Mouse (Mus musculus) heart, postnatal 10 days (tissue): ENCODE results near the gene Hira. TPM values are rescaled to one million over a fixed set of nuclear protein-coding genes. Genes with fewer than 3 reads are reported as not detected.
"Not testable (repeated sequence)": the region's sequence is repeated elsewhere in the genome, so short reads cannot be mapped to it uniquely, and the experiment has no call there.

Experiments
- DNase-seq, 2 experiments: peaks; one replicate each; pipeline ENCODE4 v3.0.0; 2021
- intact Hi-C: fragments of 180-260 bp; cut with DNase I; formaldehyde crosslinking; loops from one replicate; pipeline ENCODE4 v1.15.1; 2025
- total RNA-seq, 2 experiments: library from RNA; stranded (reverse); gene quantifications; 2 replicates each; pipeline ENCODE4 v1.2.3; 2021

The Hira gene
- total RNA-seq, 2 experiments from 2014 or later: 34.3 to 35.7 TPM

DNA sequence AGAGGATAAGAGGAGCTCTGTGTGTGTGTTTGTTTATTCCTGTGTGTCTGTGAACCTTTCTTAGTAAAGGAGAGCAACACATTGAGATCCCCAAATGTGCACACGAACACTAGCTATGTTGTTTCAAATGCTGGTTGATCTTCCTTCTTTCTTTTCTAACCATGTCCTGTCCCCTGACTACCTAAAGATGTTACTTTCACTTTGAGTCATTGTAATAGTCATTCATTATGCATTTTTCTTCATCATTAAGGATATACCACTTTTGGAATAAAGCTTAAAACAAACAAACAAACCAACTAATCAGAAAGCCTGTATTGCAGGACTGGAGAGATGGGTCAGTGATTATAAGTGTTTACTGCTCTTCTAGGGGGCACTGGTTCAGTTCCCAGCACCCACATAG, 28.8 kb downstream of the Hira start:
- no peak for DNase-seq
- intact Hi-C loops: no loop called here

DNA sequence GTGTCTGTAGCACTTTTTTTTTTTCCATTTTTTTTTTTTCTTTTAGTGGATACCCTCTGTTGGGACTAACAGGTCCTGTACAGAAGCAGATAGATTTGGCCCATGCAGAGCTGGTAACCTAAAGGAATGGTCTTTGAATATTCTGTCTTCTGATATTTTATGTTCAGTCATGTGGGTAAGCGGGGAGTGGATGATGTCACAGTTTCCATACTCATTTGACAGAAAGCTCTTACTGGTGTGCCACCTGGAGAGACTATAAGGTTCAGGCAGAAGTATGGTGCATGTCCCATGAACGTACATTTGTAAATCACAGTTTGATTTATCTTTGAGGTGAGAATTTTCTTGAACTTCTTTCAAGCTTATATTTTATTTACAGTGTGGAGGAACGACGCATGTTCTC, 39.2 kb downstream of the Hira start:
- no peak for DNase-seq
- intact Hi-C loops: no loop called here

DNA sequence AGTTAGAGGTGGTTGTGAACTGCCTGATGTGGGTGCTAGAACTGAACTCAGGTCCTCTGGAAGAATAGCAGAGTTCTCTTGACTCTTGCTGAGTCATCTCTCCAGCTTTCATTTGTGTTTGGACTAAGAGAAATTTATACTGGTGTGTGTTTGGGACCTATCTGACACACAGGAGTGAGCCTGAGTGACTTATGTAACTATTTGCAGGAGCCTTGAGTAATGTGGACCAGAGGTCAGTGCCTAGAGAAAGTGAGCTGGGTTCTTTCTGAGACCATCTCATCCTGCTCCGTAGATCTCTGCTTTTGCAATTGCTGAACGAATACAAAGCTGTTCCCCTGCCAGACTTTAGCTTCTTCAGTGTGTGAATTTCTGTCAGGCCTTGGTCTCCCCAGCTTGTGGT, 44.9 kb downstream of the Hira start:
- DNase-seq: no peak
- intact Hi-C loops: no loop called here

DNA sequence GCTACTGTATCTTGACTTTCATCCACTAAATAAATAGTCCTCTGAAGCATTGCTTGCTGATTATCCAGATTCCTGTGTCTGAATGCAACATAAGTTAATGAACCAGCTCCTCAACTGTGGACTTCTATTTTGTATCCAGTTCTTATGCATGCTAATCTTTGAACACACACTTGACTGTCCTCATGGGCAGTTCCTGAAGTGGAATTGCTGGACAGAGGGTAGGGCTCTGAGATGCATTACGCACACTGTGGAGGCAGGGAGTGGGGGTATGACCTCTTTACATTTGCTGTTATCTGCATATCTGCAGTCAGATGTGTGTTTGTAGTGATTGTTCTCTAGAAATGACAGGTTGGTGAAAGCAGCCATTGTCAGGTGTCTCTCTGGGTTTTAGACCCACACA, 51.1 kb downstream of the Hira start:
- DNase-seq: no peak
- intact Hi-C loops: no loop called here

DNA sequence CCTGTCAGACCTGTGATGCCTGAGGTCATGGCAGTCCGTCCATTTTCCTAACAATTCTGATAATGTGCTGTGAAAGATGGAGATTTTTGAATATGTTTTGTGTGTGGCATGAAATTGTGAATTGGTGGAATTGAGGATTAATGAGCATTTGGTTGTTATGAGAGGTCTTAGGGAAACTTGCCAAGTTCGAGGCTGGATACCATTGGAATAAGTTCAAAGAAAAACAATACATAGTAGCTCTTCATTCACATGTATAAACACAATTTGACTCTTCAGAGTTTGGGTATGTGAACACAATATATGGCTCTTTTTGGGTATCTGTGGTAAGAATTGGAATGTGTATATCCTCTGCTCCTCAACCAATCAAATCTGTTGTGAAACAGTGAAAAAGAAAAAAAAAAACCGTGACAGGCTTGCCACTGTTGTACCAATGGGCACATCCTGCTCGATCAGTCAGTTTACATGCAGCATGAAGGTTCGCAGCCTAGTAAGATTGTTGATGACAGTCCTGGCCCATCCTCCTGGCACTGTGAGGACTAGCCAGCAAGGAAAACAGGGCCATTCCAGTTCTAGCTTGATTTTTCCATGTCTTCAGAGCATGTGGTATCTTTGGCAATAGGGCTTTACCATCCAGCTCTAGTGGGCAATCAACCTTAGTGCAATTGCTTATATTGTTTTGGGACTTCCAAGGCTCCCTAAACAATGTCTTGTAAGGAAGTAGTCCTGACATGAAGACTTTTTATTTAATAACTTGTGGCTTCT, 61.7 kb downstream of the Hira start:
- no peak for DNase-seq
- intact Hi-C loops: no loop called here

DNA sequence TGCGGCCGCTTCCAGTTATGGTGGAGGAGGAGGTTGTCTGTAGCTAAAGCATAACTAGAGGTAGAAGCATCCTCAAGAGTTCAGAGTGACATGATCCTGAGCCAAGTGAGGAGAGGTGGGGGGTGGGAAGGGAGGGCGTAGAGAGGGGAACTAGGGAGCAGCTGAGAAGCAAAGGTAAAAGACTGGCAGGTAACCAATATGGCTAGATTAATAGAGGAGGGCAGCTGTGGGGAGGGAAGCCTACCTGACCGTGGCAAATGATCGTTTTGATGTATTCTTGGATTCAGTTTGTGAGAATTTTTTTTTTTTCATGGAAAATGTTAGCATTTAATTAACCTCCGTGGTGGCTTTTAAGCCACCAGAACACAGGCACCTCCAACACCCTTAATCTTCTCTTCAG, 67.1 kb downstream of the Hira start:
- intact Hi-C loops: no loop called here

DNA sequence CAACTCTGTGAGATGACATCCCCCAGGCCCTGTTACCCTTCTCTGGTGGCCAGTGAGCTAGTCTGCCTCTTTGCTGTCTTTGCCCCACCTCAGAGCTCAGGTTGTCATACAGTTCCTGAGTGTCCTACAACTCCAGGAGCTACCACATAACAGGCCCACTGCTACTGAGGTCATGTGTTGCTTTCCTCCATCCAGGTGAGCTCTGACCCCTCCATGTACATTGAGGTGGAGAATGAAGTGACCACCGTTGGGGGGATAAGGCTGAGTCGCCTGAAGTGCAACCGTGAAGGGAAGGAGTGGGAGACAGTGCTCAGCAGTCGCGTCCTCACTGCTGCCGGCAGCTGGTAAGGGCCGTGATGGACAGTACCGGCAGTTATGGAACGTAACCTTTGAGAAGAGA, 72.1 kb downstream of the Hira start:
- no peak for DNase-seq
- intact Hi-C loops: no loop called here

More for the DNA sequence above, 67.1 kb downstream of the Hira start:
- DNase-seq: no peak

DNA sequence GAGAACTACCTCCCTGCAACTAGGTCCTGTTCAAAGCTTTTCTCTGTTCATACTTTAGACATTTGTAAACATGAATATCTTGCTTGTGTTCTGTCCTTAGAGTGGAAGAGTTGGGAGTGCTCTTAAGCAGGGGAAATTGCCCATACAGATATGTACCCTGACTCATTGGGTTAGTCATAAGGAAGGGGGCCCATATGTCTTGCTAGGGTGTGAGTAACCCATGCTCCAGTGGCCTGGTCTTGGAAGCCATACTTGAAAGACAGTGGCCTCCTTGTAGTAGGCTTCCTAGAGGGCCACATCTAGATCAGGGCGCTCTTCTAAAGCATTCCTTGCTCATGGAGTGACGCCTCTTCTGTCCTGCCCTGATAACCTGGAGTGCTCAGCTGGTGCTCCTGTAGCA, 73.5 kb downstream of the Hira start:
- DNase-seq: no peak
- intact Hi-C loops: no loop called here

DNA sequence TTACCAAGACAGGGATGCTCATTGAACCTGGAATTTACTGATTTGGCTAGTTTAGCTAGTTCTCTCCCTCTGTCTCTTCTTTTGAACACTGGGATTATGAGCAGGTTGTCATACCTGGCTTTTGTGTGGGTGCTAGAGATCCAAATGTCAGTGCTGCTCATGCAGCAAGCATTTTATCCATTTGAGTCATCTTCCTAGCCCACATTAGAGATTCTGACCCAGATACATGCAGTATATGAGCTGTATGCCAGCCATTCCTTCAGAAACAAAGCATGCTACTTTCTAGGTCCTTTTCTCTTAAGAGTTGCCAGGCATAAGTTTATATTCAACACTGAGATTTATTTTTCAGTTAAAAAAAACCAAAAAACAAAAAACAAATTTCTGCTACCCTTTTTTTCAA, 76.0 kb downstream of the Hira start:
- no peak for DNase-seq
- intact Hi-C loops: no loop called here

DNA sequence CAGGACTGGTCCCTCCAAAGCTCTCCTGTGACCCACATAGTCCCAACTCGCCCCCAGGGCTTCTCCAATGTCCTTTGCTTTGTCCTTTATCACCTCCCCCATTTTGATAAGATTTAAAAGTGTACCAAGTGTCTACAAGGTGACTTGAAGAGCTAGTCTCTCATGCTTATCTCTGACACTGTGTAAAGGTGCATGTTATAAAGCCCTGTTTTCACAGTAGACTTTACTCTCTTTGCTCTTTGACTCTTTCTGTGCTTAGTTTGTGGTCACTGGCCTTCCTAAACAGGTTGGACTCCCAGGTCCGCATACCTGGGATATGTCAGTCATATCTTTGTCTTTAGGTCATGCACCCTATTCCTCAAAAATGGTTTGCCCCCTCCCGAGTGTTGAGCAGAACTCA, 78.2 kb downstream of the Hira start:
- DNase-seq: no peak
- intact Hi-C loops: no loop called here

DNA sequence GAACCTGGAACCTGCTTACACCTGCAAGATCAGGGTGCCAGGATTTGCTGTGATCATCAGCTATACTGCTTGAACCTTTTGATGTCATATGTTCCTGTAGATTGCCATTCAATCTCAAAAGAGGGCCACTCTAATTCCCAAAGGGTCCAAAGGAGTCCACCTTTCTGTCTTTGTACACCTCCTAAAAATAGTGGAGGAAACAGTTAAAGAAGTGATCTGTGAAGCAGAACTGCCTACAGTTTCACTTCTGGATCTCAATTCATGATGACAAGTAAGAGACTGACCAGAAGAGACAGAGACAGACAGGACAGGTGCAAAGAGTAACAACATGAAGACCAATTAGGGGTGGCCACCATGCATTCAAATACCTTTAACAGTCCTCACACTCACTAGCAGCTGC, 86.6 kb downstream of the Hira start:
- no peak for DNase-seq
- intact Hi-C loops: no loop called here

DNA sequence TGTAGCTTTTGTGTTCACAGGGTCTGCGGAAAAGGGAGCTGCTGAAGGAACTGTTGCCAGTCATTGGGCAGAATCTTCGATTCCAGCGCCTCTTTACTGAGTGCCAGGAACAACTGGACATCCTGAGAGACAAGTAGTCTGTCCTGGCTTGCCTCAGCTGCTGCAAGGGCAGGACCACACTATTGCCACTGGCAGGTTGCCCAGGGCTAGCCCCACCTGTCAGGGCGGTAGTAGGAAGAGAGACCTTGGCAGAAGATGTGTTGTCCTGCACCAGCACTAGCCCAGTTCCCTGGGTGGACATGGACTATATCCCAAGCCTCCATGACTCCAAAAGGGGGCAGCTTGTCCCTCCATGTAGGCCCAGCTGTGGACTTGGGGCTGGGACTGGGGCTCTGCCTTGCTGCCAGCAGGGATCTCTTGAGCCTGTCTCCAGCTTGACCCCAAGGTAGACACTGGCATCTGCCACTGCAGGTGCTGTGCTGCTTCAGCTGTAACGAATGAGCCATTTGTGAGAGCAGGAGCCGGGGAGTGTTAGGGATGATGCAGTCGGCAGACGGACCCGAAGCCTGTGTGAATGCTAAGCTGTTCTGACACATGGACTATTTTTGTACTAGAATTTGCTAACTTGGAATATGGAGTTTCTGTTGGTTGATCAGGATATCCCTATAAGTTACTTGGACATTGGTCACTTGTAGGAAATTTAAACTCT, 92.7 kb downstream of the Hira start:
- DNase-seq: no peak
- intact Hi-C loops: no loop called here

DNA sequence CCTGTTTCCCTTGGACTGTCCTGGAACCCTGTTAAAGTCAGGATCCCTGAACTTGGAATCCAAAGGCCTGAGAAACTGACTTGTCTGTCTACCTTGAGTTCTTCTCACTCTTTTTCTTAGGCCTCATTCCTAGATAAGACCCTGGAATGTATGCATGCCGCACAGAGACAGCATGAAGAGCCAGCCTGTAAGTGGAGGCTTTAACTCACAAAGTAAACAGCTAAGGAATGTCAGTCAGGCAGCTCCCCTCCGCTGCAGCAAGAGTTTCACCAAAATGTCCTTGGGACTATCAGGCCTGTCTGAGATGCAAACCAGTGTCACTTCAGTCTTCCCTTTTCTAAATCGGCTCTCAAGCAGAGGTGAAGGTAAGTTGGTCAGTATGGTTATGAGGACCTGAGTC, 94.0 kb downstream of the Hira start:
- no peak for DNase-seq
- intact Hi-C loops: no loop called here

DNA sequence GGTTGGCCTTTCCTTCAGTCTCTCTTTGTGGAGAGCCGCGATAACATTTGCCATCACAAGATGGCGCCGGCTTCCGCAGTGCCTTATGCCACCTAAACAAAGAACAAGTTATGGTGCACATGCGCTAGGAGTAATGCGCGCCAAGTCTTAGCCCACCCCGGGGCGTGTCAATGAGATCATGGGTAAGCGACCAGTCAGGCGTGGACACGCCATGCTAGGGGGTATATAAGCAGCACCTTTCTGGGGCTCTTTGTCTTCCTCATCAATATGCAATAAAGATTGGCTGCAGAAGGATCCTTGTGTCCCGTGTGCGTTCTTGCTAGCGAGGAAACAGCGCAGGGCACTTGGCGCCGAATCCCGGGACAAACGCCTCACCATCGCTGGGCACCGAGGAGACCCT, 98.8 kb downstream of the Hira start:
- intact Hi-C loops, DNase-seq: not testable (repeated sequence)

DNA sequence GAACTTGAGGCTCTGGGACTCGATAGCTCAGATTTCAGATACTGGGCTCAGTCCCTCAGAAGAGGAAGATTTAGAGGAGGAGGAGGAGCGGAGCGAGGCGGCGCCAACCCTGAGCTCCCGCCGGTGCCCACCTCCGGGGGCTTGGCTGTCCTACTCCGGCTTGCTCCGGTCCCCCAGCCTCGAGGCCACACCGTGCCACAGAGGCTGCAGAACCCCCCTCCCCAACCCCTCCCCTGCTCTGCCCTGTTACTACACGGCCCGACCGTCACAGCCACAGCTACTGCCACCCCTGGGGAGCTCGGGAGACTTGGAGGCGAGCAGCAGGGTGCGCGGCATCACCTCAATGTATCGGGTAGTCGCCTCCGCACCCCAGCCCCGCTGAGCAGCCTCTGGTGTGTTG, 99.5 kb downstream of the Hira start:
- no peak for DNase-seq
- intact Hi-C loops: no loop called here

DNA sequence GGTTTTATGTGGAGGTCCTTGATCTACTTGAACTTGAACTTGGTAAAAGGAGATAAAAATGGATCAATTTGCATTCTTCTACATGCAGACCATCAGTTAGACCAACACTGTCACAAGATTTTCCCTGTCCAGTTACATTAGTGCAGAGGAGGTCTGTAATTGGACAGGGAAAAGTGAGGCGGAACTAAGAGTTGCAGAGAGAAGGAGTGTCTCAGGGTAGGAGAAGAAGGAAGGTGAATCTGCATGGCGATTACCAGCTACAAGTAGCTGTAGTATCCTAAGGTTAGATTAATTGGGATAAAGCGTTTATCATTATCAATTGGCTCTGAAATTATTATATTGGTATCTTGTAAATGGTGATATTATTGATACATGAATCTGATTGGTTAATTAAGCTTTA, 109.5 kb downstream of the Hira start:
- DNase-seq: no peak
- intact Hi-C loops: no loop called here

DNA sequence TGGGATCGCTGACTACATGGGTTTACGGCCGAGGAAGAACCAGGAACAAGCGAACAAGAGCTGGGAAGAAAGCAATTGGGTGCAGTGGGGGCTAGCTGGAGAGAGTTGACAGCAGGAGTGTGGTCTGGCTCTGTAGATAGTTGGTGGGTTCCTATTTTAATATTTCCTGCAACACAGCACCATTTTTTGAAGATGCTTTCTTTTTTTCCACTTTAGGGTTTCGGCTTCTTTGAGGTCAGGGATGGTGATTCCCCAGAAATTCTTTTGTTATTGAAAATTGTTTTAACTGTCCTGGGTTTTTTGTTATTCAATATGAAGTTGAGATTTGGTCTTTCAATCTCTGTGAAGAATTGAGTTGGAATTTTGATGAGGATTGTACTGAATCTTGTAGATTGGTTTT, 110.0 kb downstream of the Hira start:
- intact Hi-C loops: no loop called here
- no peak for DNase-seq

DNA sequence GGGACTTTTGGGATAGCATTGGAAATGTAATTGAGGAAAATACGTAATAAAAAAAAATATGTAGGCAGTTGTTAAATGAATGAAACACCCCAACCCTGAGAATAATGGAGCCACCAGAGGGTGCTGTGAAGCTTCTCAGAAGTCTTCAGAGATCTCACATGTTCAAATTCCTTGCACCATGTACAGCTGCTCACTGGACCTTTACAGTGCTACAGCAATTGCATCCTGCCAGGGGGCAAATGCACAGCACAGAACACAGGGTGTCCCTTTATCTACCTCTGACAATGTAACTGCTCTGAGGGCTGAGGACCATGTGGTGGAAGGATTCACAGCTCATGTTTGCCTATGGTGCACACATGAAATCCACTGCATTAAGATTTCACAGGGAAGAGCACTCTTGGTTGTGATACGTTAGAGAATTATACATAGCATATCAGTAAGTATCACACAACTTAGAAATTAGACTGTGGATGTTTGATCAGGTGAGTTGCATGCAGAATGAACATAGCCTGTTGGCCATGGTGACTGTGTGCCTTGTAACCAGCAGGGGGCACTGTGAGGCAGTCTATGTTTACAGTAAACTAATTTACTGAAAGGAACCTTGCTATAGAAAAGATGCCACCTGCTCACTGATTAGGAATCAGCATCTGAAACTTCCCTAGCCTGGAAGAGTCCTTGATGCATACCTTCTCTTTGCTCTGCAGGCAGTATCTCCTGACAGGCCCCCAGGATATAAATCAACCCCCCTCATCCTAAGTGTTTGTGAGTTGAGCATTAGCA, 126.0 kb downstream of the Hira start:
- intact Hi-C loops, DNase-seq: not testable (repeated sequence)

DNA sequence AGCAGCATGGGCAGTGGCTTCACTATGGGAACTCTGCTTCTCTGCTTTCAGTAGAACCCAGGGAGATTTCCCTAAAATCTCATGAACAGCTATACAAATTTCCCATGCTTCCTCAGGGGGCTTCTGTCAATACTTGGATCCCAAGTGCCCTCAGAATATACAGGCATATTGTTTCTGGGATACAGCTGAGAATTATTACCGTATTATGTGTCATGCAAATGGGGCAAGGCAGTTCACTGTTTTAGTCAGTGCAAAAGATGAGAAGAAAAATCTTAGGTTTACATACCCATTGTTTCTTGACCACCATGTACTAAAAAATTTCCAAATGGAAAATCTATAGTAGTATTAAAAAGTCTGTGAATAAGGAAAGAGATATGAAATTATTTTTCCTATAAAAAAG, 126.9 kb downstream of the Hira start:
- intact Hi-C loops: no loop called here
- DNase-seq: no peak

DNA sequence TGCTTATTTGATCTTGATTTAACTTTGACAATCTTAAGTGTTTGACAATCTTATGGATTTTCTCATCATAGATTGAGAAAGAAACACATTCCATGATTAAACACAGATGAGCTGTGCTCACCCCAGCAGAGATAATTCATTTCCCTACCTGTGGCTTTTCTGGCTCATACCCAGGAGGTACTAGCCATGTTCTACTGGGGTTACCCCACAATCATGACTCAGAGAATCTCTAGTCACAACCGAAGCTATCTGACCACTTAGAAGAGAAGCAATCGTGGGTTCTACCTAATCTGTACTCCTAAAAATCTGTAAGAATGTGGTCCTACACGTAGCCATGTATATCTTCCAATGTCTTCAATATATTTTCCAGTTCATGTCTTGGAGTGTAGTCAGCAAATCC, 128.5 kb downstream of the Hira start:
- intact Hi-C loops: no loop called here
- DNase-seq: no peak

DNA sequence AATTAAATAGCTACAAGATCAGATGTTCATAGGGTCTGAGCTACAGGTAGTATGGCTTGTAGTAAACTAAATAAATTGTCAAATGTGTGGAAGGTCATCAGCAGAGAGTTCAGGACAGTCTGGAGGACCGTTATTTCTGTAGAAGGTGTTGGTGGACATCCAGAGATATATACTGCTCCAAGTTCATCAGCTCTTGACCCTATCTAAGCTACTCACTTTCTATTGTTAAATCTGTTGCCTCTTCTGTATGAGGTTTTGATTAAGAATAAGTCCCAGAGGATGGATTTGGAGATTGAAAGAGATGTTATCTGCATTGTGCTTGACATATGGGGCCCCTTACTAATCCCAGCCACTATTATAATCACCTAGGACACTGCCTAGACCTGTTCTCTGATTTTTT, 129.9 kb downstream of the Hira start:
- no peak for DNase-seq
- intact Hi-C loops: no loop called here

DNA sequence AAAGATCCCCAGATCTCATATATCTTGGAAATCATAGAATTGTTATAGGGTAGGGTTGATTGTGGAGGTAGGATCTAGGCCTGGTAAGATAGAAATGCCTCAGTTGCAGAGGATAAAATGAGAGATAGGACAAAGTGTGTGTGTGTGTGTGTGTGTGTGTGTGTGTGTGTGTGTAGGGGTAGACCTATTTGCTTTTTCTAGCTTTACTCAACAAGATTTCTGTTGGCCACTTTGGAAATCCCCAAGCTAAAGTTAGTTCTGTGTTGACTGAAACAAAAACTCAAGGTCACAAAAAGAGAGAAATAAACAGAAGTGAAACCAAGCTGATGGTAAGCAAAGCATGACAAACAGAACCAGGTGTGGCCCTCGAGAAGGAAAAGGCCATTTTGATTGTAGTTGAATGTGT, 130.4 kb downstream of the Hira start:
- intact Hi-C loops, DNase-seq: not testable (repeated sequence)
